Mouse (Mus musculus) forebrain, embryonic 10.5 days (tissue): ENCODE results near the gene Snrnp70. TPM values are rescaled to one million over a fixed set of nuclear protein-coding genes. Genes with fewer than 3 reads are reported as not detected.
A peak's percentile ranks its signal among the peaks of the same experiment; 100 is the strongest.
"Not testable (repeated sequence)": the region's sequence is repeated elsewhere in the genome, so short reads cannot be mapped to it uniquely, and the experiment has no call there.

Experiments used
- DNase-seq: peaks from one replicate; pipeline ENCODE4 v3.0.0-alpha.2; 2017; ENCODE audit warnings: low spot score; ENCODE audit errors: extremely low spot score
- H3K27ac ChIP-seq: fragments of 300-500 bp; sonication (generic); 2 replicates; pipeline ENCODE4 v1.5.1; 2016; ENCODE audit warnings: mild to moderate bottlenecking
- H3K27me3 ChIP-seq: fragments of 300-500 bp; sonication (generic); 2 replicates; pipeline ENCODE4 v1.6.1; 2016; ENCODE audit warnings: mild to moderate bottlenecking; ENCODE audit not compliant: poor library complexity, severe bottlenecking
- H3K36me3 ChIP-seq: fragments of 300-500 bp; sonication (generic); replicated peaks from 2 replicates; pipeline ENCODE4 v1.6.1; 2016; ENCODE audit warnings: mild to moderate bottlenecking, moderate library complexity
- H3K4me1 ChIP-seq: fragments of 300-500 bp; sonication (generic); 2 replicates; pipeline ENCODE4 v1.6.1; 2016
- H3K4me3 ChIP-seq: fragments of 300-500 bp; sonication (generic); 2 replicates; pipeline ENCODE4 v1.5.1; 2016; ENCODE audit warnings: mild to moderate bottlenecking, moderate library complexity
- H3K9me3 ChIP-seq: fragments of 300-500 bp; sonication (generic); 2 replicates; pipeline ENCODE4 v1.6.1; 2016; ENCODE audit warnings: mild to moderate bottlenecking, moderate library complexity
- WGBS: fragments of 180-500 bp; shearing (Covaris S2); methylation state at CpG from one replicate; pipeline ENCODE4 v1.1.7; 2016; 5-methylcytosine and 5-hydroxymethylcytosine counted together
- polyA plus RNA-seq: library from polyadenylated mRNA; unstranded; fragments of >200 nt; fragmentation: Nextera tagmentation; extraction: Ambion mirVana; gene quantifications from 2 replicates; pipeline ENCODE4 v1.2.1, GENCODE M21; 2016

Snrnp70 gene
- polyA plus RNA-seq, 1 experiment from 2014 or later = 295 TPM

- no peak overlapping the region for H3K27ac ChIP-seq
- peaks cover 19% of the 10 kb centered on the region for H3K4me1 ChIP-seq
- no peak for DNase-seq
- H3K4me3 ChIP-seq = peak overlapping the region; percentile 44
- no peaks in the 10 kb centered on the region for H3K36me3 ChIP-seq
- H3K27me3 ChIP-seq = peaks cover 70% of the 10 kb centered on the region
- WGBS = 3% methylated on average over 114 of the region's 114 CpGs
- H3K9me3 ChIP-seq = no peaks in the 10 kb centered on the region
These were observed 10.9 kb upstream of the Snrnp70 start for GRCm38 (mm10) chr7:45406157-45407156.

- peaks cover 59% of the 10 kb centered on the region for H3K27me3 ChIP-seq
- peak within 1 kb of the TSS; percentile 44 for H3K4me3 ChIP-seq
- DNase-seq = peak; percentile 60
- peaks cover 19% of the 10 kb centered on the region for H3K4me1 ChIP-seq
- no peaks in the 10 kb centered on the region for H3K9me3 ChIP-seq
- no peaks in the 10 kb centered on the region for H3K36me3 ChIP-seq
- 14% methylated on average over 28 of the region's 28 CpGs for WGBS
- no peak within 1 kb of the TSS for H3K27ac ChIP-seq
These were observed 9.8 kb upstream of the Snrnp70 start, which contains the start of gene Kcna7 for GRCm38 (mm10) chr7:45405091-45406075. Gene Kcna7, plus strand, starts transcription at chr7:45405653.

- Histone ChIP-seq H3K27ac (no peak overlapping the region), H3K36me3 (no peaks in the 10 kb centered on the region), H3K4me3 (no peak overlapping the region), H3K4me1 (peaks cover 19% of the 10 kb centered on the region), H3K27me3 (peaks cover 42% of the 10 kb centered on the region), H3K9me3 (no peaks in the 10 kb centered on the region)
- WGBS = 49% methylated on average over 6 of the region's 6 CpGs
- DNase-seq = peak; percentile 69
These were observed 8.2 kb upstream of the Snrnp70 start for GRCm38 (mm10) chr7:45403532-45404261.

GRCm38 (mm10) chr7:45401521-45402085 is 6.1 kb upstream of the Snrnp70 start:
- peaks cover 21% of the 10 kb centered on the region for H3K27me3 ChIP-seq
- H3K9me3 ChIP-seq = no peaks in the 10 kb centered on the region
- WGBS = 76% methylated on average over 10 of the region's 10 CpGs
- H3K4me1 ChIP-seq = peaks cover 16% of the 10 kb centered on the region
- H3K27ac ChIP-seq = no peak overlapping the region
- H3K4me3 ChIP-seq = no peak overlapping the region
- no peak for DNase-seq
- H3K36me3 ChIP-seq = no peaks in the 10 kb centered on the region

- peaks cover 25% of the 10 kb centered on the region for H3K36me3 ChIP-seq
- WGBS = 83% methylated on average over 2 of the region's 2 CpGs
- peaks cover 27% of the 10 kb centered on the region for H3K4me1 ChIP-seq
These were observed 1.2 kb upstream of the Snrnp70 start for GRCm38 (mm10) chr7:45396787-45397186.

GRCm38 (mm10) chr7:45396337-45396775 is 814 bp upstream of the Snrnp70 start:
- H3K4me1 ChIP-seq = peaks cover 27% of the 10 kb centered on the region

More at GRCm38 (mm10) chr7:45396787-45397186, 1.2 kb upstream of the Snrnp70 start:
- no peak for DNase-seq
- Histone ChIP-seq H3K27me3 (no peaks in the 10 kb centered on the region), H3K9me3 (no peaks in the 10 kb centered on the region), H3K4me3 (no peak overlapping the region), H3K27ac (no peak overlapping the region)

GRCm38 (mm10) chr7:45395129-45395541 is 407 bp downstream of the Snrnp70 start:
- H3K36me3 ChIP-seq = peaks cover 41% of the 10 kb centered on the region
- DNase-seq = no peak
- no peaks in the 10 kb centered on the region for H3K9me3 ChIP-seq
- peaks cover 27% of the 10 kb centered on the region for H3K4me1 ChIP-seq
- WGBS = 2% methylated on average over 19 of the region's 20 CpGs
- peak overlapping the region; percentile 88 for H3K4me3 ChIP-seq
- no peaks in the 10 kb centered on the region for H3K27me3 ChIP-seq
- H3K27ac ChIP-seq = peak overlapping the region; percentile 99

More at GRCm38 (mm10) chr7:45396337-45396775, 814 bp upstream of the Snrnp70 start:
- H3K9me3 ChIP-seq, H3K27me3 ChIP-seq, DNase-seq: not testable (repeated sequence)
- H3K27ac ChIP-seq = peak overlapping the region; percentile 99
- peaks cover 29% of the 10 kb centered on the region for H3K36me3 ChIP-seq
- 14% methylated on average over 3 of the region's 3 CpGs for WGBS
- peak overlapping the region; percentile 88 for H3K4me3 ChIP-seq

GRCm38 (mm10) chr7:45386077-45386476 is 9.5 kb downstream of the Snrnp70 start:
- no peaks in the 10 kb centered on the region for H3K9me3 ChIP-seq
- DNase-seq = no peak
- no peaks in the 10 kb centered on the region for H3K27me3 ChIP-seq
- WGBS = 88% methylated on average over 3 of the region's 3 CpGs
- peaks cover 100% of the 10 kb centered on the region for H3K36me3 ChIP-seq
- no peaks in the 10 kb centered on the region for H3K4me1 ChIP-seq
- H3K4me3 ChIP-seq = no peak overlapping the region
- no peak overlapping the region for H3K27ac ChIP-seq

GRCm38 (mm10) chr7:45376057-45376456 is 19.5 kb downstream of the Snrnp70 start:
- 87% methylated on average over 1 of the region's 1 CpGs for WGBS
- Histone ChIP-seq H3K36me3 (peaks cover 95% of the 10 kb centered on the region), H3K27ac (no peak overlapping the region), H3K4me1 (peaks cover 7% of the 10 kb centered on the region), H3K9me3 (no peaks in the 10 kb centered on the region), H3K4me3 (no peak overlapping the region), H3K27me3 (no peaks in the 10 kb centered on the region)
- DNase-seq = no peak

GRCm38 (mm10) chr7:45374620-45375019 is 20.9 kb downstream of the Snrnp70 start:
- Histone ChIP-seq H3K36me3 (peaks cover 81% of the 10 kb centered on the region), H3K9me3 (no peaks in the 10 kb centered on the region)
- no peak for DNase-seq

GRCm38 (mm10) chr7:45372371-45372770 is 23.2 kb downstream of the Snrnp70 start:
- Histone ChIP-seq H3K9me3 (no peaks in the 10 kb centered on the region), H3K4me3 (no peak overlapping the region), H3K27ac (no peak overlapping the region), H3K4me1 (peaks cover 35% of the 10 kb centered on the region), H3K27me3 (peaks cover 29% of the 10 kb centered on the region), H3K36me3 (peaks cover 59% of the 10 kb centered on the region)
- no peak for DNase-seq
- WGBS = 88% methylated on average over 5 of the region's 5 CpGs

More at GRCm38 (mm10) chr7:45374620-45375019, 20.9 kb downstream of the Snrnp70 start:
- H3K27me3 ChIP-seq = peaks cover 9% of the 10 kb centered on the region
- no peak overlapping the region for H3K4me3 ChIP-seq
- no peak overlapping the region for H3K27ac ChIP-seq
- peaks cover 21% of the 10 kb centered on the region for H3K4me1 ChIP-seq
- 96% methylated on average over 8 of the region's 8 CpGs for WGBS
